Mouse (Mus musculus): ENCODE data around the gene Dok5.

DNA sequence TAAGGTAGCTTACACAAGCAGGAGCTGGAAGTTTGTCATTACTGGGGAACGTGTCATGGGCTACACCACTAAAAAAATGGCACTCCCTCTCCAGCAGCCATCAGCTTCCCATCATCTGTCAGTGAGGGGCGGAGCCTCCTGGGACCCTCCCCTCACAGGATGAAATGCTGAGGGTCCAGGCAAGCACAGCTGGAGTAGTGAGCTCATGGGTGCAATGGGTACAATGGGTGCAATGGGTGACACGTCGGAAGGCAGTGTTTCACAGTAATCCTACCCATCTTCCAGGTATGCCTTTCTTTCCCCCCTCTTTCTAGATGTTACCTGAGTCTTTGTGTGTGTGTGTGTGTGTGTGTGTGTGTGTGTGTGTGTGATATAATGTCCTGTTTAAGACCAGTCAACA, 25.1 kb upstream of the Dok5 start:
- TF ChIP-seq CTCF (IDR thresholded peaks at IDR 0.05; ENCODE audit: control insufficient read depth, insufficient read depth, insufficient replicate concordance, low read depth, low read length) (no peak), POLR2A (IDR thresholded peaks at IDR 0.05; ENCODE audit: control insufficient read depth, low read depth, low read length) (no peak)
